Mouse (Mus musculus): ENCODE data around the gene Muc5b.

The Muc5b gene

GRCm38 (mm10) chr7:141908591-141908990, 69.7 kb downstream of the Muc5b start:
- DNase-seq, result no peak

GRCm38 (mm10) chr7:141911305-141911704, 72.4 kb downstream of the Muc5b start:
- no peak for DNase-seq

GRCm38 (mm10) chr7:141918407-141918806, 79.5 kb downstream of the Muc5b start, which contains the start of gene Tollip:
TSS of gene Tollip (minus strand) at chr7:141918507.
- DNase-seq, result no peak
